Mouse (Mus musculus): Measurements from ENCODE around the gene Rrn3.

The Rrn3 gene

GRCm38 (mm10) chr16:13851446-13851845 lies 70.9 kb downstream of the Rrn3 start:
- DNase-seq (ENCODE audit: low read depth, low spot score) = no peak

- DNase-seq (ENCODE audit: low read depth, low spot score) = no peak
These were observed 73.4 kb downstream of the Rrn3 start for GRCm38 (mm10) chr16:13853886-13854285.
